Mouse (Mus musculus) kidney, embryonic 16.5 days (tissue): ENCODE data around the gene 1600014C10Rik. TPM values are rescaled to one million over a fixed set of nuclear protein-coding genes. Genes with fewer than 3 reads are reported as not detected.

Experiments used
- ATAC-seq: fragments of 200-750 bp; cut with Nextera tagmentation; 2 replicates; pipeline ENCODE4 v1.8.0; 2017; ENCODE audit warnings: moderate TSS enrichment; ENCODE audit not compliant: low FRiP score, low TSS enrichment
- H3K27ac ChIP-seq: fragments of 300-500 bp; sonication (generic); 2 replicates; pipeline ENCODE4 v1.5.1; 2014; ENCODE audit warnings: low read length
- H3K27me3 ChIP-seq: fragments of 300-500 bp; sonication (generic); 2 replicates; pipeline ENCODE4 v1.6.1; 2014; ENCODE audit warnings: low read length, control low read depth, mixed read lengths; ENCODE audit not compliant: insufficient read depth
- H3K36me3 ChIP-seq: fragments of 300-500 bp; sonication (generic); 2 replicates; pipeline ENCODE4 v1.6.1; 2014; ENCODE audit warnings: low read length, control low read depth, mixed read lengths; ENCODE audit not compliant: insufficient read depth
- H3K4me1 ChIP-seq: fragments of 300-500 bp; sonication (generic); 2 replicates; pipeline ENCODE4 v1.6.1; 2014; ENCODE audit warnings: low read length, control low read depth, mixed read lengths; ENCODE audit not compliant: insufficient read depth
- H3K4me2 ChIP-seq: fragments of 300-500 bp; sonication (generic); replicated peaks from 2 replicates; pipeline ENCODE4 v1.6.1; 2014; ENCODE audit warnings: low read depth, low read length
- H3K4me3 ChIP-seq: fragments of 300-500 bp; sonication (generic); 2 replicates; pipeline ENCODE4 v1.5.1; 2014; ENCODE audit warnings: mild to moderate bottlenecking, low read length
- H3K9ac ChIP-seq: fragments of 300-500 bp; sonication (generic); replicated peaks from 2 replicates; pipeline ENCODE4 v1.6.1; 2014; ENCODE audit warnings: low read length
- H3K9me3 ChIP-seq: fragments of 300-500 bp; sonication (generic); 2 replicates; pipeline ENCODE4 v1.6.1; 2016; ENCODE audit warnings: low read length, control low read depth
- WGBS: fragments of 180-500 bp; shearing (Covaris S2); extraction: QIAGEN DNeasy Blood & Tissue Kit; methylation state at CpG from one replicate; pipeline ENCODE4 v1.1.7; 2014; 5-methylcytosine and 5-hydroxymethylcytosine counted together
- polyA plus RNA-seq: library from polyadenylated mRNA; unstranded; fragments of >200 nt; fragmentation: Nextera tagmentation; extraction: Ambion mirVana; gene quantifications from 2 replicates; pipeline ENCODE4 v1.2.1, GENCODE M21; 2015

1600014C10Rik gene
- polyA plus RNA-seq, 1 experiment from 2014 or later: 18.9 TPM

DNA sequence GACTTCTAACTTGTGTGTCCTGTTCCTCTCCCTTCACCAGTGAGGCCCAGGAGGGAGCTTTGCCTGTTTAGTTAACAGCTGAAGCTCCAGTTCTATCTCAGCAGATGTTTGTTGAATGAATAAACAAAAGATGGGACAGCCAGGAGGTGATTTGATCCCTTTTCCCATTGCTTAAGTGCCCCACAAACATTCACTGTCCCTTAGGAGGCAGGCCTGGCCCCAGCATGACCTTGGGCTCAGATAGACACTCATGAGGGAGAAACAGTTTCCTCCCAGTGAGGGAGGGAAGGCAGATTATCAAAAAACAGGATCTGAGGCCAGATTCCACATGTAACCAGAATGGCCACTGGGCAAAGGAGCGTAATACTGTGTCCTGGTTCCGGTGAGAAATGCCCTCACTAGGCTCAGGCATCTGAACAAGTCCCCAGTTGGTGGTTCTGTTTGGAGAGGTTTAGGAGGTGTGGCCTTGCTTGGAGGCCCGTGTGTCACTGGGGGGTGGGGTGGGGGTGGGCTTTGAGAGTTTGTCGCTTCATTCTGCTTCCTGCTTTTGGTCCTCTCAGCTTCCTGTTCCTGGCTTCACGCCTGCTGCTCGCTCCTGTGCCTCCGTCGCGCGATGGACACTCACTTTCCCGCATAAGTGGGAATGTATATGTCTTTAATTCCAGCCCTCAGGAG, 26.6 kb downstream of the 1600014C10Rik start:
- 68% methylated on average over 11 of the region's 11 CpGs for WGBS
- H3K4me3 ChIP-seq: no peak overlapping the region
- H3K4me2 ChIP-seq: no peak overlapping the region
- H3K4me1 ChIP-seq: no peaks in the 10 kb centered on the region
- H3K36me3 ChIP-seq: no peaks in the 10 kb centered on the region
- H3K9me3 ChIP-seq: no peaks in the 10 kb centered on the region
- H3K9ac ChIP-seq: no peak overlapping the region
- ATAC-seq: no peak
- H3K27ac ChIP-seq: no peak overlapping the region
- H3K27me3 ChIP-seq: no peaks in the 10 kb centered on the region

DNA sequence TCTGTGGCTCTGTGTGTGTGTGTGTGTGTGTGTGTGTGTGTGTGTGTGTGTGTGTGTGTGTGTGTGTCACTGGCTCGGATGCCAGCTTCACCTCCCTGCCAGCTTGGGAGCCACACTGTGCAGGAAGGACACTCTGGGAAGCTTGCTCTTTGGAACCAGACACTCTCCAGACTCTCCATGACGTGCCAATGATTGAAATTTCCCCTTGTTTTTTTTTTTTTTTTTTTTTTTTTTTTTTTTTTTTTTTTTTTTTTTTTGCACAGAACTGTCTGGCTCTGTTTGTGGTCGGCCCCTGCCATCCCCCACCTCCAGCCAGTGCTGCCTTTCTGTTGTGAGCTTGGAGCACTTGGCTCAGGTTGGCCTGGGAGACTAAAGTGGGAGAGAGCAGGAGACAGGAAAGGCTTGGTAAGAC, 29.6 kb downstream of the 1600014C10Rik start:
- 18% methylated on average over 3 of the region's 3 CpGs for WGBS
- no peak overlapping the region for H3K4me3 ChIP-seq
- 0 out of 2 replicates have a peak, but pooled peaks cover 3% of the 10 kb centered on the region for H3K4me1 ChIP-seq
- no peak for ATAC-seq
- H3K27me3 ChIP-seq: no peaks in the 10 kb centered on the region
- no peaks in the 10 kb centered on the region for H3K36me3 ChIP-seq
- H3K9me3 ChIP-seq: no peaks in the 10 kb centered on the region
- H3K9ac ChIP-seq: no peak overlapping the region
- no peak overlapping the region for H3K4me2 ChIP-seq
- H3K27ac ChIP-seq: no peak overlapping the region

DNA sequence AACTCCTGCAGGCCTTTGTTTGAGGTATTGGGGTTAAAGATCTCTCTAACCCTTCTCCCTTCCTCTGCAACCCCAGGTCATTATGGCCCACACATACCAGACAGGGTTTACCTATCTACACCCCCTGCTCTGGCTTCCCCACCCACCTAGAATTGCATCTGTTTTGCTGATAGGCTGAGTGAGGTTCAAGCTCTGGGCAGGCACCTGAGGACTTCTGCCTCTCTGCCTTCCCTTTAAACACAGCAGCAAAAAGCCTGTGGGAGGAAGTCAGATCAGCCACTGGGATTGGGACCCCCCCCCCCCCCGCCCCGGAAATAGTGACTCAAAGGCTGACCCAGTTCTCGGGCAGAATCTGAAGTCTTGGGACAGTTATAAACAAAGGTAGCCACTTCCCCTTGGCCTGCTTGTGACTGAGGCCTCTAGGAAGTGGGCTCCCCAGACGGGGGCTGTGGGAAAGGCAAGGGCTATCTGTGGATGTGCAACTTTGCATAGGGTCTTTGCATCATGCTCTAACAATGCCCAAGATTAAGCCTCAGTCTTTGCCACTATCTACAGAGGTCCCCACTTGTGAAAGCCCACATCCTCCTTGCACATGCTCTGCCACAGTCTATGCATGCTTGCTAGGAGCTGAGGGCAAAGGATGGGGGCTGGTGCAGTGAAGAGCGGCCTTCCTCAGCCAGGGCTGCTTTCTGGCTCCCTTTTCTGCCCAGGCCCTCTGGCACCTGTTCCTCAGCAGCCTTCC, 31.6 kb downstream of the 1600014C10Rik start:
- no peak overlapping the region for H3K4me2 ChIP-seq
- no peak overlapping the region for H3K4me3 ChIP-seq
- H3K36me3 ChIP-seq: 0 out of 2 replicates have a peak, but pooled peaks cover 2% of the 10 kb centered on the region
- no peak overlapping the region for H3K9ac ChIP-seq
- H3K27me3 ChIP-seq: no peaks in the 10 kb centered on the region
- no peaks in the 10 kb centered on the region for H3K9me3 ChIP-seq
- WGBS: 60% methylated on average over 5 of the region's 5 CpGs
- 0 out of 2 replicates have a peak, but pooled peaks cover 5% of the 10 kb centered on the region for H3K4me1 ChIP-seq
- H3K27ac ChIP-seq: no peak overlapping the region
- no peak for ATAC-seq

DNA sequence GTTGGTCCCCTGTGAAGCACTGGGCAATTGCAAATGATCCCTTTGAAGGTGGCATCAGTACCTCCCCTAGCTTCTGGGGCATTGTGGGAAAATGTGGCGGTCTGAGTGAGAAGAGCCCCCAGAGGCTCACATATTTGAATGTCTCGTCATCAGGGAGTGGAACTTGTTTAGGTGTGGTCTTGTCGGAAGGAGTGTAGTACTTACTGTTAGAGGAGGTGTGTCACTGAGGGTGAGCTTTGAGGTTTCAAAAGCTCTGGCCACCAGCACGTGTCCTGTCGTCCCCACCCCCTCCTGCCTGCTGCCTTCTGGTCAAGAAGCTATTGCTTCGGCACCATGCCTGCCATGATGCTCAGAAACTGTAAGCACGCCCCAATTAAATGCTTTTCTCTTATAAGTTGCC, 32.3 kb downstream of the 1600014C10Rik start:
- 65% methylated on average over 7 of the region's 7 CpGs for WGBS
- no peak overlapping the region for H3K27ac ChIP-seq
- 0 out of 2 replicates have a peak, but pooled peaks cover 5% of the 10 kb centered on the region for H3K36me3 ChIP-seq
- no peak for ATAC-seq
- no peaks in the 10 kb centered on the region for H3K9me3 ChIP-seq
- no peak overlapping the region for H3K4me3 ChIP-seq
- 0 out of 2 replicates have a peak, but pooled peaks cover 5% of the 10 kb centered on the region for H3K4me1 ChIP-seq
- H3K4me2 ChIP-seq: no peak overlapping the region
- no peaks in the 10 kb centered on the region for H3K27me3 ChIP-seq
- H3K9ac ChIP-seq: no peak overlapping the region

DNA sequence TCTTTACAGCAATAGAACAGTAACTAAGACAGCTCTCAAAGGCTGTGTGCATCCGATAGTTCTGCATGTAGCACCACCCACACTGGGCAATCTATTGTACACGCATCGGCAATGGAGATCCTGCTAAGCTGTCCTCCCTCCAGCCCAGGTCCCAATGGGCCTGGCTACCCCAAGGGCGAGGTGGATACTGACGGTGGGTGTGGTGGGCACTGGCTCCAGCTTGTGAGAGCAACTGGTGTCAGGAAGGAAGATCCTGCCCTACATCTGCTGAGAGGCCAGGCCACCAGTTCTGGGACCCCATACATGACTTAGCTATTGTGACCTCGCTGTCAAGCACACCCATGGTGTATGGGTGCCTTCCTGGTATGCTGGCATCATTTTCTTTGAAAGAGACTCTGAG, 32.7 kb downstream of the 1600014C10Rik start:
- 0 out of 2 replicates have a peak, but pooled peaks cover 5% of the 10 kb centered on the region for H3K4me1 ChIP-seq

DNA sequence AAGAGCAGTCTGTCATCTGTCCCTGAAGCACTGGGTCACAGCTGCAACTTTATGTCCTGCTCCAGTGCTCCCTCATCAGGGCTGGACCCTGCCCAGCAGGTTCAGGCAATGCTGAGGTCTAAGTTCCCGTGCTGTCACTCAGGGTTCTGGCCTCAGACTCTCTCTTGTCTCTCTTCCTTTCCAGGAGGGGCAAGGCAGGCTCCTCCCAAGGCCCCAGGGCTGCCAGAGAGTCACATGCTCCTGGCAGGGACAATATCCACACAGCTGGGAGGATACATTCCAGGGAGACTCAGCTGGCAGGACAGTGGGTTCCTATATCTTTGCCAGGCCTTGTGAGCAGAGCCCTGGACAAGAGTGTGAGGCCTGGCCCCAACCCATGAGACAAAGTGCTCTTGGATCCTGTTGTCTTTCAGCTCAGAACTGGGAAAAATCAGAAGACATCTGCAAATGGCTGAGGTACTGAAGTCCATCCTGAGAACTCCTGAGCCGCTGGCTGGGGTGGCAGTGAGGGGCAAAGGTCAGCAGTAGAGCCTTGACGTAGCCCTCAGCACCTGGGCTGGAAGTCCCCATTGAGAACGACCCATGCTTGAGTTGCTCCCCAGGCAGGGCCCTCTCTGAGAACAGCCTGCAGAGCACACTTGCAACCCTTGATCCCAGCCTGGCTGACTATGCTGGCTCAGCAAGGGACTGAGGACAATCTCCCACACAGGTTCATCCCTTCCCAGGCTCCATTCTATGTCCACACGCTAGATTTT, 34.6 kb downstream of the 1600014C10Rik start:
- WGBS: 47% methylated on average over 5 of the region's 5 CpGs
- Histone ChIP-seq H3K9ac (no peak overlapping the region), H3K27me3 (no peaks in the 10 kb centered on the region), H3K36me3 (peaks cover 8% of the 10 kb centered on the region), H3K9me3 (no peaks in the 10 kb centered on the region), H3K4me3 (no peak overlapping the region), H3K27ac (peak overlapping the region; percentile 61), H3K4me2 (no peak overlapping the region), H3K4me1 (0 out of 2 replicates have a peak, but pooled peaks cover 5% of the 10 kb centered on the region)
- ATAC-seq: peak; percentile 88

More for the DNA sequence above, 32.7 kb downstream of the 1600014C10Rik start:
- H3K9ac ChIP-seq: no peak overlapping the region
- no peak overlapping the region for H3K4me2 ChIP-seq
- no peak for ATAC-seq
- 86% methylated on average over 6 of the region's 6 CpGs for WGBS
- H3K27ac ChIP-seq: no peak overlapping the region
- no peaks in the 10 kb centered on the region for H3K9me3 ChIP-seq
- H3K27me3 ChIP-seq: no peaks in the 10 kb centered on the region
- no peak overlapping the region for H3K4me3 ChIP-seq
- 0 out of 2 replicates have a peak, but pooled peaks cover 5% of the 10 kb centered on the region for H3K36me3 ChIP-seq

DNA sequence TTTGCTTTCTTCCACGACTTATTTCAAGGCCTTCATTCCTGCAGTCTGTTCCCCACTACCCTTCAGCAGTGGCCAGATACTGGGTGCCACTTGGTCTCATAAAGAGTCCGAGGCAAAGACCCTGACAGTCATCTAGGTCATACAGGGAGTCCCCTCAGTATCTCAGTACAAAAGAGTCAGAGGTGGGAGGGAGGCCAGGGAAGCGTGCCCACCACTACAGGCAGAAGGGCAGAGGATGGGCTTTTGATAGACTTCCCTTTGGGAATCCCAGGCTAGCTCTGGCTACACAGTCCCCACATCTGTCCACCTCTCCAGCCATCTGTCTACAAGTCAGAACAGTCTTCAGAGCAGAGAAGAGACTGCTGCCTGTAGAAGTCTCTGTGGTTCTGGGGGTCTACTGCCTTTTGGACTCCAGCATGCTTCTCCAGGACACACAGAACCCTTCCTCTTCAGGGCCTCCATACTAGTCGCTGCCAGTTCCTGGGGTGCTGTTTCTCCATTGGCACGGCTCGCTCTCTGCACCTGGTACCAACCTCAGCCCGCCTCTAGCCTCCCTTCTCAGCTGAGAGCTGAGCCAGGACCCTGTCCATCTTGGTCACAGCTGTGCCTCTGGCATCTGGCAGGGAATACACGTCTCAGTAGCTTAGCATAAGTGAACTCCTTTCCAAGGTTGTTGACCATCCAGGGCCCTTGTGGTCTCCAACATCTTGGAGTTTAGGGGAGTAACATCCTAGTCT, 35.8 kb downstream of the 1600014C10Rik start:
- Histone ChIP-seq H3K36me3 (peaks cover 8% of the 10 kb centered on the region), H3K4me3 (no peak overlapping the region)

DNA sequence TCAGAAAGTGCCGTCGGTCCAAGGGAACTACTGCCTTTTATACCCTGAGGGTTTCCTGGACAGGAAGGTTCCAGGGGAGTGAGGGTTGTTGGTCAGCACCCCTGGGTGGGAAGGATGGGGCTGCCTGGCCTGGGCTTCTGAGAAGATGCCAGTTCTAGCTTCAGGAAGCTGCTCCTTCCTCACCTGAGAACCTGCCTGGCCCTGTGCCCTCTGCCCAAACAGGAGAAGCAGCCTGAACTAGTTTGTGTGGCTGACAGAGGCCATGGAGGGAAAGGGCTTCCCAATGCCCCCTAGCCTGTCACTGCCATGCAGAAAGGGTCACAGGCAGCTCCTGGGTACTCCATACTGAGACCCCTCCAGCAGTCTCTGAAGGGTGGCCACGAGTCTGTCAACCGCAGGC, 36.5 kb downstream of the 1600014C10Rik start:
- H3K27ac ChIP-seq: no peak overlapping the region
- no peaks in the 10 kb centered on the region for H3K27me3 ChIP-seq
- no peak overlapping the region for H3K4me3 ChIP-seq
- no peak overlapping the region for H3K4me2 ChIP-seq
- H3K9me3 ChIP-seq: no peaks in the 10 kb centered on the region
- 92% methylated on average over 4 of the region's 4 CpGs for WGBS
- H3K36me3 ChIP-seq: peaks cover 8% of the 10 kb centered on the region
- ATAC-seq: no peak
- no peak overlapping the region for H3K9ac ChIP-seq
- H3K4me1 ChIP-seq: 0 out of 2 replicates have a peak, but pooled peaks cover 5% of the 10 kb centered on the region

More for the DNA sequence above, 35.8 kb downstream of the 1600014C10Rik start:
- Histone ChIP-seq H3K27me3 (no peaks in the 10 kb centered on the region), H3K9ac (no peak overlapping the region), H3K9me3 (no peaks in the 10 kb centered on the region), H3K27ac (no peak overlapping the region), H3K4me2 (no peak overlapping the region), H3K4me1 (0 out of 2 replicates have a peak, but pooled peaks cover 5% of the 10 kb centered on the region)
- 80% methylated on average over 8 of the region's 8 CpGs for WGBS
- ATAC-seq: no peak

DNA sequence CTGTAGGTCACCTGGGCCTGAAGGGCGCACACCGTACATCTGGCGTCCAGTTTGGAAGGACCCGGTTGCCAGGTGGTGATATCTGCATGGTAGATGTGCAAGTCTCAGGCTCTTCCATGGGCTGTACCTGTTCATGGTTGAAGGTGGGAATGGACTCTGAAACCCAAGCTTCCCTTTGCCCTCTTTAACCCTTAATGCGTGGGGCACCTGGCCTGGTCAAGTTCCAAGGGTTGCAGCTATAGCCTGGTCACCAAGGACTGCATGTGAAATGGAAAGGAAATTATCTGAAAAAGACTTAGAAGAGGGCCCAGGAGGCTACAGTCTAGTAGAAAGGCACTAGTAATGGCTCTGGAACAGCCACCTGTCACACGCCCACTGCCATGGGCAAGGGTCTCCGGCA, 37.8 kb downstream of the 1600014C10Rik start:
- Histone ChIP-seq H3K4me3 (no peak overlapping the region), H3K4me1 (peaks cover 8% of the 10 kb centered on the region; the same call in 1 of the 2 replicates)
- 95% methylated on average over 7 of the region's 7 CpGs for WGBS

More for the DNA sequence above, 37.8 kb downstream of the 1600014C10Rik start:
- H3K4me2 ChIP-seq: no peak overlapping the region
- H3K9me3 ChIP-seq: no peaks in the 10 kb centered on the region
- H3K36me3 ChIP-seq: peaks cover 8% of the 10 kb centered on the region
- H3K27ac ChIP-seq: no peak overlapping the region
- H3K9ac ChIP-seq: no peak overlapping the region
- H3K27me3 ChIP-seq: no peaks in the 10 kb centered on the region
- ATAC-seq: no peak
